Mouse (Mus musculus) CD4-positive, CD25-positive, alpha-beta regulatory T cell, adult 2 months (primary cell): ENCODE measurements around the gene Bcl11b.
A peak's percentile ranks its signal among the peaks of the same experiment; 100 is the strongest.

ENCODE experiments used
- DNase-seq: peaks from one replicate; pipeline ENCODE4 v3.0.0-alpha.2; 2012; ENCODE audit warnings: low read depth, low spot score

Bcl11b gene

DNA sequence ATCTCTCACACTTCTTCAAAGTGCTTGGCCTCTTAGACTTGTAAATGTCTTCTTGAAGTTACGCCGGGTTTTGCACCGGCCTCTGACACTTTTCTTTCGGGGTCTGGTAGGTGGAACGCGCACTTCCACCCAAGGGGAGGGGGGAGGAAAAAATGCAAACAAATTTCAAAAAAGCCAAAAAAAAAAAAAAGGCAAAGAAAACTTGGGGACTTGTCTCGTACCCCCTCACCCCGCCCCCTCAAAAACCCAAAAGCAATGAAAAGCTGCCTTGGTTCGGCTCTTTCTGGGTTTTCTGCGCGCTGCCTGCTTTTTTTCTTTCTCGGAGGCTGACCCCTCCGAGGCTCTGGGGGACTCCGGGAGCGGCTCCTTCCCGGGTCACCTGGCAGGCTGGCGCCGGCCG, at the start of gene Bcl11b:
Bcl11b (minus strand) TSS at position 120 of the 400 bp plus-strand sequence.
- DNase-seq = no peak

DNA sequence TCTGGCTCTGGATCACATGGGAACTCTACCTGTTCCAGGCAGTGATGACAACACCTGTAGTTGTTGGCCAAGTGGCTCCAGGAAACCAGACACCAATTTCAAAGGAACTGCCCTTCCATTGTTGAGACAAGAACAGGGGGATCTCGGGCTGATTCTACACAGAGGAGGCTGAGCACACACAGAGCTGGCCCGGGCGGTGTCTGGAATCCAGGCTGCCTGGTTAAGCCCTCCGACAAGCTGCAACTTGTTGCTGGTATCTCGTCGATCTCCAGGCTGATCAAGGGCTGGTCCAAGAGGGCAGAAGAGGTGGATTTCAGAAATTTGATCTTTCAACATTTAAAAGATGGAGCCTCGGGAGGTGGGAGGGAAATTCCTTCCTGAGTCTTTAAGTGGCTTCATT, 47.6 kb upstream of the Bcl11b start:
- DNase-seq = no peak

DNA sequence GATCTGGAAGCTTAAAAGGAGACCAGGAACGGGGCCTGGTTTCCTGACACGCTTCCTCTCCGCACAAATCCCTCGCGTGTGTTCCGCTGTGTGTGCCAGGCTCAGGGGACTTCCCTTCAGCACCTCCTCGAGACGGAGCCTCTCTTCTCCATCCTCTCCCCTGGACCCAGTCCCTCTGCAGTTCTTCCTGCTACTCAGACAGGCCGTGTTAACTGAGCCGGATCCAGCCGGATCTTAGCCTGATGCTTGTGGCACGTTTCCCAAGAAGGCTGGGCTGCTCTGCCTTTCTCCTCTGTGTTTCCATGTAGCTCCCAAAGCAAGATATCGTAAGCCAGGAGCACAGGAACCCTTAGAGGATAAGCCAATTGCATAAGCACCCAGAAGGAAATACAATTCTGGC, 46.2 kb upstream of the Bcl11b start:
- no peak for DNase-seq

DNA sequence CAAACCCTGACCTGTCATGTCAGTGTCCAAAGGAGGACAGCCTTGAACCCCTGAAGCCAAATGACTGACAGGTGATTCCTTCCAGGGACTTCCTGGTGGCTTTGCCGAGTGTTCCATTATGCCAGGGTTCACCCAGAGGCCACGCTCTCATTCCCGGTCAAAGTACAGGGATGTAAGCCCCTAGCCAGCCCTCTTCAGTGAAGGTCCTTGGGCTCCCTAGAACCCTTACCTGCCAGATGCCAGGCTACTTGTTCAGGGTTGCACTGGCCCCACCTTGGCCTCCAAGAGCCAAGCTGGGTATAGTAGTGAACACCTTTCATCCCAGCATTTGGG, 38.8 kb upstream of the Bcl11b start:
- no peak for DNase-seq

DNA sequence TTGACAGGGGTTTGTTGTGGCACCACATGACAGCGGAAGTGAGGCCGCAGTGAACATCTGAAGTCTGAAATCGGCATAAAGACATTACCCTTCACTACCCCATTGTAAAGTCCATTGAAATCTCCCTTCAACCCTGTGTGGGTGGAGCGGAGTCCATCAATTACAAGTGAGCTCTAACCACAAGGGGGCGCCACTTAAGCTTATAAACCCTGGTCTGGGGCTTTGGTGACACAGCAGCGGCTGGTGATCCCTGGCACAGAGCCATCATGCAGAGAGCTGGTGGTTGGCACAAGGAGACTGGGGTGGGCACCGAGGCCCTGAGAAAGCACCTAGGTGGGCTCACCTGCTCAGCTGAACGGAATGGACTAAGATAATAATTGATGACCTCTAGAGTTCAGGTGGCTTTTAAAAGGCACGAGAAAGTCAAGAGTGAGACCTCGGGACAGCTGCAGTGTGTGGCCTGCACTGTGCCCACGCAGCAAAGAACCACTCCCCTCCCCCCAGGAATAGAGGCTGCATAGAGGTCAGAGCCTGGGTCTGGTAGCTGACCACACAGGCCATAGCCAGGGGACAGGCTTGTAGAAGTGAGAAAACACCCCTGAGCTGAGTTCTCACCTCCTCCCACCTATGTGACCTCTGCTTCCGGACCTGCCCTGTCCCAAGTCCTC, 38.3 kb upstream of the Bcl11b start:
- DNase-seq = peak; percentile 80

DNA sequence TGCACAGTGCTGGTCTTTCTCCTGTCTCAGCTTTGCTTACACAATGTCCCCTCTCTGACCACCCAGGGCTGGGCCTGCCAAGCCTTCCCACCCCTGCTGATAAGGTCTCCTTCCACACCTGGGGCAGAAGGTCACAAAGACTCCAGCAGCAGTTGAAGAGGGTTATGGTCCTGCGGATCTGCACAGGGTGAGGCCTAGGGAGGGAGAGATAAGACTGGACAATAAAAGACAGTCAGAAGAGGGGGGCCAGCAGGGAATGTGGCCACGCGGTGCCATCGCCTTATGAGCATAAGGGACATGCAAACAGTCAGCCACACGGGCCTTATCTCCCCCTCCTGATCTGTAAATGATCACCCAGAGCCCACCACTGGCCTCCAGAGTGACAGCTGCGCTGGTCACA, 34.0 kb upstream of the Bcl11b start:
- no peak for DNase-seq

DNA sequence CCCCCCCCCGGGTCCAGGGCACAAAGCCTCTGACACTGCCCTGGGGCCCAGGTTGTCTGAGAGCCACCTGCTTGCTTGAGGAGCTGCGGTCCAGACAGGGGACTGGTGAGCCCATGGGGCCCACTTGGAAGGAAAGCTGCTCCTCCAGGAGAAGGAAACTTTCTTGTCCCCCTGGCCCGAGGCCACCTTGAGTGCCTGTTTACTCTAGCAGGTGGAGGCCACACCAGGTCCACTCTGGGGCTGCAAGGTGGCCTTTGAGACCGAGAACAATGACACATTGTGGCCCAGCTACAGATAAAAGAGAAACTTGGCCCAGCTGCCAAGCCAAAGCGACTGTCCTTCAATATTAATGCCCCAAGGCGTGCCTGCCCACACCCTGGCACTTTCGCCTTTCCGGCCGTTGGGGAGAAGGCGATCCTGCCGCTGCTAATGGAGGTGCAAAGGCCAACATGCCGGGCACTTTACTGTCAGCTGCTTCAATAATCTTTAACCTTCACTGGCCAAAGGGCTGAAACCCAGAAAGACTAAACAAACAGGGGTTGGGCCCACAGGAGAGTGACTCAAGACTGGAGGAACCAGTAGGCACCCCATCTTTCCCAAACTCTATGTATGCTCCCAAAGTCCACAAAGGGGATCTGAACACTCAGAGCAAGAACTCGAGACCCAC, 32.1 kb upstream of the Bcl11b start:
- DNase-seq = no peak

DNA sequence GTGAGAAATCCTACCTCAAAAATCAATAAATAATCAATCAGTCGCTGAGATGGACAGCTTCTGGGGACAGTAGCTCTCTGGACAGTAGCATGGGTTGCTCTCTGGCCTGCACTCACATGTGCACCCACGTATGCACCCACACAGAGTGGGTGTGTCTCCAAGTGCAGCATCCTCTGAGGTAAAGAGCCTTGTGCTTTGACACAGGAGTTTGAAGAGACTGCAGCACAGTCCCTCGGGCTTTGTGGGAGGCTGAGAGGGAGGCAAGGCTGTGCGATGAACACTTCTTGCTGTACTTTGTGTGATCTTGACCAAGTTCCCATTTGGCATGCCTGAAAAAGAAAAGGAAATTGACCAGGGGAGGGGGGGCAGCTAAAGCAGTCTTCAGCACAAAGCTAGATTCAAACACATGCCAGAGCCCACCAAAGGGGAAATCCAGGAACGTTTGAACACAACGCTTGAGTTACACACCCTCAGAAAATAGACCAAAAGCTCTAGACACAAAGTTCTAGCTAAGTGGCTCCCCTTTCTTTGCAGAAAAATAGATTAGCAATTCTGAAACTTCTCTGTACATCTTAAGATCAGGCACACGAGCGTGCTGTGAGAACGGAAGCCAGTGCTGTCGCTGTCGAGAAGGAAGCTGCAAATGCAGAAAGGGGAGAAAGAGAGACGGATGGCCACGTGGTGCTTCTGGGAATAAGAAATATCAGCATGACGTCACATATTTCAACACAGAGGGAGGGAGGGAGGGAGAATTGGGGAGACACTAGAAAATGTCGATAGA, 19.6 kb upstream of the Bcl11b start:
- DNase-seq = peak; percentile 72

DNA sequence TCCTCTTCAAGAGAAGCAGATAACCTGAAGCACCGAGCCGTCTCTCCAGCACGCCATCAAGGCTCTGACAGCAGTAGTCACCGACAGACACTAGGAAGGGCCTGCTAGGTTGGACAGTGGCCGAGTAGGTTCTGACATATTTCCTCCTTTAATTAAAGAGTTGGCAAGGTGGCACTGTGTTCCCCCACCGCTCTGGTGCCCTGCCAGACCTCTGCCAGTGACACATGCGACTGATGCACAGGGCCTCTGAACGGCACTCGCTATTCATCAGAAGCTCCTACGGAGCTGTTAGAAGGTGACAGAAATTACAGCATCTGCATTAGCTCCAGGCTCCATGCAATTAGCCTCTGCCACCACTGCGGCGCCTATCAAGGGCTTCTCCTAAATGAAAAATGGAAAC, 8.6 kb upstream of the Bcl11b start:
- DNase-seq = no peak

DNA sequence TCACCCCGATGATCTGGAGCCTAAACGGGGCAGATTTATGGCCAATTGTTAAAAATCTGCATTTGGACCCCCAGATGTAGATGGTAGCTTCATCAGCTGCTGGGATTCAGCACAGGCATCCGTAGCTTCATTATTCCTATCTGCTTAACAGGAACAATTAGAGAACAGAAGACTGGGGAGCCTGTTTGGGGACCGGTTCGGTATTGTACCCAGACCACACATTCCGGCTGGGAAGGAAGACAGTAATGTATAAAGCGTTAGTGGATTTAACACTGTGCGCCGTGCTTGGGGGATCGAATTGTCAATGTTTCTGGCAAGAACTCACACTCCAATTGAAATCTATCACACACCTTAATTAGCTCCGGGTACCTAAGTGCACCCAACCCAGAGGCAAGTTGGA, 6.9 kb upstream of the Bcl11b start:
- no peak for DNase-seq

DNA sequence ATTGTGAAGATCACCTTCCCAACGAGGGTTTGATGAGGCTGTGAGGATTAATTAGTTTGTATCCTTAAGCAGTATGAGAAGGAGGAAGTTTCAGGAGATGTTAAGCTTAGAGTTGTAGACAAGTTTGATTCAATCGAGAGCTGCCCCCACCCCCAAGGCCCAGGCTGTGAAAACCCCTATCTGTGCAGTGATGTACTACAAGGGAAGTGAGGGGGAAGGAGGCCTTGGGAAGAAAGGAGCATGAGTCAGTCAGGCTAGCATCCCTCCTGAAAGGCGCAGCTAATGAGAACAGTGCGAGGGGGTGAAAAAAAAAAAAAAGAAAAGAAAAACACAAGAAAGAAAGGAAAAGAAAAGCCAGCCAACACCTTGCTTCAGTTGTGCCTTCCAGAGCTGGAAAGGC, 5.8 kb upstream of the Bcl11b start:
- DNase-seq = peak; percentile 37

DNA sequence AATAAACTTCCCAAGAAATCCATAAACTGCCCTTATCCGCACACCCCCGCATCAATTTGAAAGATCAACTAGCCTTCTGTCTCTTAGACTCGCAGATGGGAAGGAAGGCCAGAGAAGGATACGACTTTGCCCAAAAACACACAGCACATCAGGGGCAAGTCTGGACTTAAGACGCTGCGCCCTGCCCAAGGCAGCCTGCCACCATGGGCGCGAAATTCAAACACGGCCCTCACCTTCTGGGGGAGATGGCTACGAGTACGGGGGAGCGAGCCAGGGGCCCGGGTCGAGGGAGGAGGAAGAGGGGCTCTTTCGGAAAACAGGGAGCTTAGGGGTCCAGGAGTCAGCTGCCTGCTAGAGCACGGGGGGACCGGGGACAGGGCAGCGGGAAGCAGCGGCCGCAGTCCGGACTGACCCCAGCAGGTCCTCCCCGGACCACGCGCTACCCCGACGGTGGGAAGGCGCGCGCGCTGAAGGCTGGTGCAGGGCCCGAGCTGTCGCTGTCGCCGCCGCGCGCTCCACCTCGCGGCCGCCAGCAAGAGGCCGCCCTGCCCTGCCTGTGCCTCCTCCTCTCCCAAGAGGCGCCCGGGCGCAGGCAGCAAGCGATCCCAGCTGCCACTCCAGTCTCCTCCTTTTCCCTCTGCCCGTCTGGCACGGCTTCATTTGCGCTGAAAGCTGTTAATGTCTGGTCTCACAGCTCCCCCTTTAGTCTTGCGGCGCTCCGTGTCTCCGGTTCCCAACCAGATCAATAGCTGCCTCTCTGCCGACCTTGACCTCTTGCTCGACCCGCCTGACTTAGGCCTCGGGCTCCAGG, 2.6 kb upstream of the Bcl11b start:
- DNase-seq = peak; percentile 80

DNA sequence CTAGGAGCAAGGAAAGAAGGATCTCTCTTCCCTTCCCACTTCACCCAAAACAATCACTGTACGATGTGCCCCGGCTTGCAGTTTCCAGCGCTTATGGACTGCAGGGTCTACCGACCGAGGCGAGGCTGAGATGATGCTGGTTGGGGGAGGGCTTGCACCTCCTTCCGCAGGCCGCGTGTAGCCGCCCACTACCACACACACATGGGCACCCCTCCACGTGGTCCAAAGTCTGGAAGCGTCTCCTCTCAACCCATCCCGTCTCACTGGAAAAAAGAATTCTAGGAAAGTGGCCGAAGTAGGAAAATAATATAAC, 2.0 kb upstream of the Bcl11b start:
- peak; percentile 52 for DNase-seq

DNA sequence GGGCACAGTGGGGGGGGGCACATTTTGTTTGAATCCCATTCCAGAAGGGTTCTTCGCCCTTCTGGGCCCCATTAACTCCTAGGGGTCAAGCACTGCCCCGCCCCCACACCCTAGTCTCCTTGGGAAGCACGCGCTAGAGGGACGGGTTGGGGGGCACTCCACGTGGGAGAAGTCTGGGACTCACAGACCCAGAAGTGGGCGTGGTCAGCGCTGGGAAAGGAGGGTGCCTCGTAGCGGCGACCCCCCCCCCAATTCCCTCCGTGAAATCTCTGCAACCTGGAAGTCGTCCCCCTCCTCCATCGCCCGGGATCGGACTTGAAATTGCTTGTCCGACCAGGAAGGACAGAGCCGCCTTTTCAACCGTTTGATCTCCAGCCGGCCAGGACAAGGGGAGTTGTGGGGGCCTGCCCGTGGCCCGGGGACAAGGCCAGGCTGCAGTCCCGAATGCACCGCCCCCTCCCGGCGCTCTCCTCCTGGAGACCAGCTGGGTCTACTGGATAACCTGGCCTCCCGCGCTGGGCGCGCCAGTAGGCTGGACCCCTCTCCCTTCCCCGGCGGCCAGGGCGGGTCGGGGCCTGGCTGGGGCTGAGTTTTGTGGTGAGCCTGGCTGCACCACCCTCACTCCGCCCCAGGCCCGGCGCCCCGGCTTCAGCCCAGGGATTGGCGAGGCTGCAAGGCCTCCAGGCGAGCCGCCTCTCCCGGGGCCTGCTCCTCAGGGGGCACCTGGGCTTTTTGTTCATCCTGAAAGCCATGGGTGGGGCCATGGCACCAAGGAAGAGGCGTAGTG, 1.5 kb upstream of the Bcl11b start:
- peak; percentile 53 for DNase-seq

DNA sequence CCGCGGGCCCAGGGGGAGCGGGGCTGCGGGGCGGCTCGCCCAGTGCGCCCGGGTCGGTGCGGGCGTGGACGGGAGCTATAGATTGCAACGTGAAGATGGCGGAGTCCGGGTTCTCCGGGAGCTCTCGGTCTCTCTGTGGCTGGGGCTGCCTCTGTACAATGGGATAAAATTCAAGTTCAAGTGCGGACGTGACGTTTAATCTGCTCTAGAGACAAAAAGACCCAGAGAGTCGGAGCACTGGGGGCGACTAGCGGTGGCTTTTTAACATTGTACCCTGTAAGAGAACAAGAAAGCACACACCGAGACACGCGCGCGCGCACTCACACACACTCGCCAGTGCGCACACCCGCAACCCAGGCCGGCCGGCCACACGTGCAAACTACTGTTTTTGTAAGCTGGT, 526 bp upstream of the Bcl11b start:
- DNase-seq = peak; percentile 95

DNA sequence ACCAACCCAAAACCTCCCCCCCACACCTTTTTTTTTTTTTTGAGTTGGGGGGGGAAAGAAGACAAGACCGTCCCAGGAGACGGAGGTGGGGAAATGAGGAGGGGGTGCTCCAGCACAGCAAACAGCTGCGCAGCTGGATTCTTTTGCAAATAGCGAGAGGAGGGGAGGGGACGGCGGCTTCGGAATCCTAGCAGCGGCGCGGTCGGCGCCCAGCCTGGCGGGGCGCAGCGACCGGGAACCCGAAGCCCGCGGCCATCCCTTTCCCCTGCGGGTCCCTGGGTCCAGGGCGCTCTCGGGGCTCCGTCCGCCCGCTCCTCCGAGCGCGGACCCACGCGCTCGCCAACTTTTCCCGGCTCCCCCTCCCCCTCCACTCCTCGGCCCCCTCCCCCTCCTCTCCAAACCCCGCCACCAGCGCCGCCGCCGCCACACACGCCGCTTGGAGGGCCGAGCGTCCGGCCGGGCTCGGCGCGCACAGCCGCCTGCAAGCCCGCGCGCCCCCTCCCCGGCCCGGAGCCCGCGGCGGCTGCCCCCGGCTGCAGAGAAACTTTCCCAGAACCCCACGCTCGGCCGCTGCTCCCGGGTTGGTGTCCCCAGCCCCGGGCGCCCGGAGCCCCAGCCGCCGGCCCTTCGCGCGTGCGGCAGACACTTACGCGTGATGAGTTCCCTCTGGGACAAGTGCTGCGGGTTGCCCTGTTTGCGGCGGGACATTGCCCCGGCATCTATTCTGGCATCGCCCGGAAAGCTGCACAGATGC, 789 bp downstream of the Bcl11b start:
- DNase-seq = peak; percentile 59

DNA sequence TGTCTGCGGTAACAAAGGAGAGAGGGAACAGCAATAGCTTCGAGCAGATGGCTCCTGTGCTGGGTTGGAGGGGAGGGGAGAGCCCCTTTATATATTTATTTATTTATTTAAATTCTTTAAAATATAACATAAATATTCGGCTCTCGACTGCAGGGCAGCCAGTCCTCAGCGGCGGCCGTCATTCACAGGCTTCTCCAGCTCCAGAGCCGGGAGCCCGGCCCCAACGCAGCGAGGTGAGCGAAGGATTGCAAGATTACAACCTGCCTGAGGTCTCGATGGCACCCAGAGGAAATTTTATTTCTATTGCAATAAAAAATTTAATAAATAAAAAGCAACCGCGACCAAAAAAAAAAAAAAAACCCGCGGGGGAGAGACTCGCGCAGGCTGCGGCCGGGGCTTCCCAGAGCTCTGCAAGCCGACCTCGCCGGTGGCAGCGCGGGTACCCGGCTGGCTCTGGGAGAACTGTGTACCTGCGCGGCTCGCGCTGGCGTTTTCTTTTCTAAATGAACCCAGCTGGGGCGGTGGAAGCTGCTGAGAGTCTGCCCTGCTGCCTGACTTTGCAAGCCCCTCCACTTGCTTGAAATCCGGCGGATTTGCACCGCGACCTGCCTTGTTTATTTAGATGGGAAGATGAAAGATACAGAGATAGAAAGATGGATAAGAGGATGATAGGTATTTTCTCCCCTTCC, 1.6 kb downstream of the Bcl11b start:
- peak; percentile 77 for DNase-seq

DNA sequence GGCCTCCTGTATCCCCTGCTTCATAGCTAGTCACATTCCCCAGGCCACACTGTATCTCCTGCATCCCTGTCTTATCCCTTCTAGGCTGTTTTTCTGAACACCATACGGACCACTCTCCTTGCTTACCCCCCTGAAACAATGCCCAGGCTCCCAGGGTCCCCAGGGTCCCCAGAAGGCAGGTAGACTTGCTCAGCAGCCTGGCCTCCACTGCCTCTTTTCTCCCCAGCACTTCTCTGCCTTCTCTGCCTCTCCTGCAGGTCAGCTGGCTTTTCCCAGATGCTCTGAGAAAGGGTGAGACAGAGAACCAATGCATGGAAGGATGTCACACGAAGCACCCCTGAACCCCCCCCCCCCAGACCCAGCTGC, 2.7 kb downstream of the Bcl11b start:
- DNase-seq = no peak

DNA sequence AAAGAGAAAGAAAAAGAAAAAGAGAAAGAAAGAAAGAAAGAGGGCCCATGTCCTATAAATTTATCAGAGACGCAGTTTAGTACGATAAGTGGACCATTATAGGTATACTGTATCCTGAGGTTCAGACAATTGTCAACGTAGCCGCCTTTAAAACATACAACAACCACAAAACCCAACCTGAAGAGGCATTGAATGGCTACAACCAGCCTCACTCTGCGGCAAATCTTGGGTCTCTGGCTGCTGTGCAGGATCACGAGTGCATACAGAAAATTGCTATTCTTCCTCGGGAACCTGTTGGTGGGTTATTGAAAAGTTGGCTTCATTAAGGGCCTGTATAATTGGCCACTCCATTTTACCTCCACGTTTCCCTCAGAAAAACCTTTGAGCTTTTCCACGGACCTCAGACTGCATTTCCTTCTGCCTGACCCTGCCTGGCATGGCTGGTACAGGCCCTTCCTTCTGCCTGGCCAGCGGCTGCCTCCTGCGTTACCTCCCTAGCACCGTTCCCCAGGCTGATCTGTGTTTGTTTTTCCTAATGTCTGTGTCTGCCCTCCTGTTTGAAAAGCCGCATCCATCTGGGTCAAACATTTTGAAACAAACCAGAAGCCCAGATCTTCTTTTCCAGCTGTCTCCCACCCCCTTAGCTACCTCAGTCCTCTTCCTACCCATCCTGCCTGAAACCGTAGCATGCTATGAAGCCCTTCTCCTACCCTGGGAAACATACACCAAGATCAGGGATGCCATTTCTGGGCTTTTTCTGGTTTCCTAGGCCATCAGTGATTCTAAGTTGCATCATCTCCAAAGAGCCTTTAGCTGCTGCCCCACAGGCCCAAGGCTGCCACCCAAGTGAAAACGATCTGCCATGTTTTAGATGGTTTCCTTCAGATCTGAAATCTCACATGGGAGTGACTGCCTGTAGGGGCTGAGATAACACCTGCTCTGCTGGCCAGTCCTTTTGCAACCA, 3.4 kb downstream of the Bcl11b start:
- DNase-seq = peak; percentile 49
